Mouse (Mus musculus) G1E (cell line): ENCODE data around the gene Zfp446. TPM values are rescaled to one million over a fixed set of nuclear protein-coding genes. Genes with fewer than 3 reads are reported as not detected.

ENCODE experiments used
- ATAC-seq: 2 replicates; pipeline ENCODE4 v1.8.0; 2016; ENCODE audit warnings: mild to moderate bottlenecking; ENCODE audit not compliant: insufficient number of reproducible peaks, poor library complexity, low FRiP score, severe bottlenecking; ENCODE audit errors: extremely low read depth
- DNase-seq: peaks from one replicate; pipeline ENCODE4 v3.0.0; 2012; ENCODE audit warnings: low spot score
- H3K27me3 ChIP-seq: 2 replicates; pipeline ENCODE4 v1.6.1; 2012; ENCODE audit warnings: mild to moderate bottlenecking, low read length, inconsistent platforms; ENCODE audit not compliant: insufficient read depth
- H3K36me3 ChIP-seq: replicated peaks from 2 replicates; pipeline ENCODE3; 2012; ENCODE audit warnings: mild to moderate bottlenecking, inconsistent platforms
- H3K4me1 ChIP-seq: 2 replicates; pipeline ENCODE4 v1.6.1; 2012; ENCODE audit warnings: low read depth, low read length, inconsistent platforms, mixed read lengths; ENCODE audit not compliant: insufficient read depth
- H3K4me3 ChIP-seq: 2 replicates; pipeline ENCODE4 v1.5.1; 2012; ENCODE audit warnings: low read depth, mild to moderate bottlenecking, inconsistent platforms, low read length, moderate library complexity, mixed read lengths
- H3K9me3 ChIP-seq: replicated peaks from 2 replicates; pipeline ENCODE4 v1.6.1; 2012; ENCODE audit warnings: inconsistent platforms
- CTCF ChIP-seq: IDR thresholded peaks from 2 replicates; pipeline ENCODE4 v1.5.1; 2012; ENCODE audit warnings: low read depth, low read length, inconsistent platforms, mixed read lengths
- GATA1 ChIP-seq: IDR thresholded peaks from 2 replicates; pipeline ENCODE4 v1.6.1; 2012; ENCODE audit warnings: borderline replicate concordance, low read length, inconsistent platforms, mixed read lengths
- GATA2 ChIP-seq: IDR thresholded peaks from 2 replicates; pipeline ENCODE4 v1.6.1; 2012; ENCODE audit warnings: low read depth, low read length, inconsistent platforms, borderline replicate concordance
- POLR2AphosphoS5 ChIP-seq: IDR thresholded peaks from 2 replicates; pipeline ENCODE4 v1.6.1; 2012; ENCODE audit warnings: low read depth, low read length, inconsistent platforms; ENCODE audit not compliant: insufficient replicate concordance
- TAL1 ChIP-seq: conservative IDR thresholded peaks from 2 replicates; pipeline ENCODE4 v1.6.1; 2012; ENCODE audit warnings: low read depth, low read length, inconsistent platforms, mixed read lengths
- polyA plus RNA-seq: library from polyadenylated mRNA; stranded (reverse); fragments of >175 nt; gene quantifications from 2 replicates; pipeline ENCODE4 v1.2.3, GENCODE M21; 2012
- total RNA-seq, 2 experiments: library from RNA; stranded (forward) in 1 of 2; stranded (reverse) in 1 of 2; fragments of 200-1000 nt in 1 of 2; fragments of >200 nt in 1 of 2; fragmentation: Nextera tagmentation in 1 of 2; gene quantifications; 2 replicates each; pipeline ENCODE4 v1.2.3; 2014 to 2017

The Zfp446 gene
- total and polyA plus RNA-seq, 3 experiments: 3.7 to 6.1 (median 4.1) TPM

DNA sequence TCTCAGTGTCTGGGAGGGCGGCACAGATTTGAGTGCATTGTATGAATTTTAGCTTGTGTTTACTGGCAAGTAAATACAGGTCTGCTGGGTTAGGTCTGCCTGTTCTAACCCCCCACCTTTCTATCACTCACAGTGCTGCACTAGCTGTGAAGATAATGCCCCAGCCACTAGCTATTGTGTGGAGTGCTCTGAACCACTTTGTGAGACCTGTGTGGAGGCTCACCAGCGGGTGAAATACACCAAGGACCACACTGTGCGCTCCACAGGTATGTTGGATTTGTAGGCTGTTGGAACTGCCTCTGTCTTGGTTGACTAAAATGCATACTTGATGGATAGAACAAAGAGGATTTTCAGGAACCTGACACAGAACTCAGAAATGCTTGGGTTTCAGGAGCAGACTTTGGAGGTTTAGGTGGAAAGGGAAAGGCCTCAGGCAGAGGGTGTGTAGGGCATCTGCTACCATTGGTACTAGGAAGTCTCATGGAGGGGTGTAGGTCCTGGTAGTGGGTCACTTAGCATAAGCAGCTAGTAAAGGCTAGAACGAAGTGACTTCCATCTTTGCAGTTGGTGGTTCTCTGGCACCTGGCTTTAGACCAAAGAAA lies 48.0 kb downstream of the Zfp446 start:
- Histone ChIP-seq H3K9me3 (no peaks in the 10 kb centered on the region), H3K27me3 (no peaks in the 10 kb centered on the region), H3K4me3 (peak overlapping the region; percentile 90), H3K4me1 (peaks cover 66% of the 10 kb centered on the region), H3K36me3 (peaks cover 56% of the 10 kb centered on the region)
- ATAC-seq: no peak
- no peak for DNase-seq
- no peak for TF ChIP-seq POLR2AphosphoS5
- no peak for TF ChIP-seq GATA2
- TF ChIP-seq CTCF: no peak
- TF ChIP-seq TAL1: no peak
- no peak for TF ChIP-seq GATA1

DNA sequence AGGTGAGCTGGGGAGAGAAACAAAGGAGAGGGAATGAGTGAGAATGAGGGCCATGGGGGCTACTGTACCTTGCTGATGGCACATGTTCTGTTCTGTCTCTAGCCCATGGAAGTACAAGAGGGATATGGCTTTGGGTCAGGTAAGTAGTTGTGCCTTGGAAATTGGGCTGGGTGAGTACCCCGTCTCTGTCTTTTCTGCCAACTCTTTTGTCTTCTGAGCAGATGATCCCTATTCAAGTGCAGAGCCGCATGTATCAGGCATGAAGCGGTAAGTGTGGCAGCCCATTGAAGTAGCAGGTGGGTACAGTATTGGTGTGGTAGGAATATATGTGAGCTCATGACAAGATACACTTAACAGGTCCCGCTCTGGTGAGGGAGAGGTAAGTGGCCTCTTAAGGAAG lies 51.3 kb downstream of the Zfp446 start:
- no peak for ATAC-seq
- H3K9me3 ChIP-seq: no peaks in the 10 kb centered on the region
- H3K27me3 ChIP-seq: no peaks in the 10 kb centered on the region
- TF ChIP-seq GATA2 (no peak), TAL1 (no peak), CTCF (no peak), POLR2AphosphoS5 (no peak; the same call in 1 of the 2 replicates), GATA1 (no peak)
- DNase-seq: no peak
- H3K4me3 ChIP-seq: no peak overlapping the region; the same call in 1 of the 2 replicates
- peaks cover 90% of the 10 kb centered on the region for H3K36me3 ChIP-seq
- peaks cover 75% of the 10 kb centered on the region for H3K4me1 ChIP-seq

DNA sequence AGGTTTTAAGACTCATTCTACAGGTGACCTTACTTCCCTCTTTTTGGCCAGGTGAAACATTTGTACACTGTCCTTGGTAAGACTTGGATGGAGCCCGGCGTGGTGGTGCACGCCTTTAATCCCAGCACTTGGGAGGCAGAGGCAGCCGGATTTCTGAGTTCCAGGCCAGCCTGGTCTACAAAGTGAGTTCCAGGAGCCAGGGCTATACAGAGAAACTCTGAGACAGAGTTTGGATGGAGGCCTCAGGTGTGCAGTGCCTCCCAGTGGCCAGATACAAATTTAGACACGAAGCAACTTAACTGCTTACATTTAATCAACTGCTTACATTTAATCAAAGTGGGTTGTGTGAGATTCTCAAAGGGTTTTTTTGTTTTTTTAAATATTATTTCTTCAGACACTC lies 53.4 kb downstream of the Zfp446 start:
- peaks cover 85% of the 10 kb centered on the region for H3K4me1 ChIP-seq
- ATAC-seq (no peak), DNase-seq (no peak)
- no peak for TF ChIP-seq GATA2
- no peak for TF ChIP-seq TAL1
- no peak for TF ChIP-seq GATA1
- no peak for TF ChIP-seq POLR2AphosphoS5
- no peak for TF ChIP-seq CTCF
- H3K9me3 ChIP-seq: no peaks in the 10 kb centered on the region
- peaks cover 97% of the 10 kb centered on the region for H3K36me3 ChIP-seq
- no peaks in the 10 kb centered on the region for H3K27me3 ChIP-seq
- no peak overlapping the region for H3K4me3 ChIP-seq

DNA sequence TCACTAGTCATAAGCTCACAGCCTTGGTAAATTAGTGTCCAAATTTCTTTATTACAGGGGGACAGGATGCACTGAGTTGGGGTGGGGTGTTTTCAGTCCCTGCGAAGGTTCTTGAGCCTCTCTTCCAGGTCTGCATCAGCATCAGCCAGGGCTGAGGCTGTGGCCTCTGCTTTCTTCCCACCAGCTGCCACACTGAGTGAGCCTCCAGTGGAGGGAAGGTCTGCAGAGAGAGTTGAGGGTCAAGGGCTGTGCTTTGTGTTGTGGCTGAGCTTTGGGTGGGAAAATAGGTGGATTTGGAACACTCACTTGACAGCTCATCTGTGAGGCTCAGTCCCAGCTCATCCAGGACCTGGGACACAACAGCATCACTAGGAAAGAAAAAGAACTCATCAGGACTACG lies 54.3 kb downstream of the Zfp446 start:
- peaks cover 85% of the 10 kb centered on the region for H3K4me1 ChIP-seq
- no peaks in the 10 kb centered on the region for H3K9me3 ChIP-seq
- no peaks in the 10 kb centered on the region for H3K27me3 ChIP-seq
- H3K4me3 ChIP-seq: no peak overlapping the region
- TF ChIP-seq GATA1 (no peak), POLR2AphosphoS5 (no peak; the same call in 1 of the 2 replicates), CTCF (no peak), GATA2 (no peak), TAL1 (no peak)
- H3K36me3 ChIP-seq: peaks cover 97% of the 10 kb centered on the region
- ATAC-seq (no peak), DNase-seq (no peak)

DNA sequence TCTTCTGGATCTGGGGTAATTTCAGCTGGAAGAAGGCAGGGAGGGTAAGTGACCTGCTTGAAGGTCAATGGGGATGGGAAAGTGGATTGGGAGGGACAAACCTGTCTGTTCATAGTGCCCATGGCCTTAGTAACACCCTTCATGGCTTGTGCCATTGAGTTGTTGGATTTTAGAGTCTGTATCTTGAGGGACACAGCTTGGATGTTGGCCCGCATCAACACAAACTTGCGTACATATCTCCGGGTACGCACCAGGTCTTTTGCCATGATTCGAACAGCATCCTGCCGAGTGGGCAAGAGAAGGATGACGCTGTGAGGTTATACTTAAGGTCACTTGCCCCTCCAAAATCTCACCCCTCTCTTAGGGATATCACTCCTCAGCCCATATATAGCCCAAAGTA lies 54.9 kb downstream of the Zfp446 start:
- Histone ChIP-seq H3K4me1 (peaks cover 80% of the 10 kb centered on the region), H3K4me3 (no peak overlapping the region), H3K9me3 (no peaks in the 10 kb centered on the region), H3K27me3 (no peaks in the 10 kb centered on the region), H3K36me3 (peaks cover 91% of the 10 kb centered on the region)
- ATAC-seq (no peak), DNase-seq (no peak)
- no peak for TF ChIP-seq TAL1

DNA sequence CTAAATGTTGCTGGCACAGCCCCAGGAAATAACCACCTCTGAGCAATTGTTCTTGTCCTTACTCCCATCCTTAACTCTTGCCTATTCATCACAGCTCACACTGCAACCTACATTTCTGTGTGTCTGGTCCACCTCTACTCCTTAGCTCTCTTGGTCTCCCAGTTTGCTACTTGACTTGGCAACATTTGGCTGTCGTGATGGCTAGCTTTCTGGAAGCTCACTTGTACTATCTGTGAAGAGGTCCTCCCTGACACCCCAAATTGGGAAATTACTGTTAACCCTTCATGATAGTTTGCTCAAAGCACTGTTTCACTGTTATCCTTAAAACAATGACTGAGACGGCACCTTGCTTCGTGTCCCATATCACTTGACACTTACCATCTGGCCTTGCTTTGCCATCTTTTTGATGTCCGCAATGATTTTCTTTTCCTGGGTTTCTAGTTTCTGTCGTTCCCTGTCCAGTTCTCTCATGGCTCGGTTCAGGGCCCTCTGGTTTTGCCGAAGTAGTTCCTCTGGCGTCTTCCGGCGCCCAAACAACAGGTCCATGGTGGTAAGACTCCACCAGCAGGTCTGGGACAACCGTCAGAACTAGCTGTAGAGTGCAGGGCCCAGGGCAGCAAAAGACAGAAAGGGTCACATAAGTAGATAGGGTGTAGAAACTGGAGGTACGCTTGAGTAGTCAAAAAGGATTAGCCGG lies 56.0 kb downstream of the Zfp446 start:
- Histone ChIP-seq H3K27me3 (no peaks in the 10 kb centered on the region), H3K4me3 (peak overlapping the region; percentile 83), H3K4me1 (peaks cover 73% of the 10 kb centered on the region), H3K9me3 (no peaks in the 10 kb centered on the region), H3K36me3 (peaks cover 80% of the 10 kb centered on the region)
- ATAC-seq (no peak), DNase-seq (no peak)
- TF ChIP-seq POLR2AphosphoS5 (peak; percentile 29; the same call in 1 of the 2 replicates), CTCF (no peak)
